Mouse (Mus musculus): ENCODE data around the gene Sgsm3. TPM values are rescaled to one million over a fixed set of nuclear protein-coding genes. Genes with fewer than 3 reads are reported as not detected.

Gene Sgsm3
- total and polyA plus RNA-seq, 2 experiments from 2014 or later = 7.8 to 35.6 TPM

GRCm38 (mm10) chr15:80983264-80983663, 5.7 kb downstream of the Sgsm3 start:
- Histone ChIP-seq H3K9me3 (replicated peaks; ENCODE audit: control insufficient read depth, low read length) (no peaks in the 10 kb centered on the region), H3K9ac (replicated peaks; ENCODE audit: low read depth, low read length) (no peak overlapping the region), H3K27ac (ENCODE audit: low read depth) (no peak overlapping the region), H3K4me2 (ENCODE audit: low read depth, low read length) (no peak overlapping the region), H3K27me3 (ENCODE audit: control insufficient read depth, insufficient read depth, low read length) (no peaks in the 10 kb centered on the region), H3K4me3 (ENCODE audit: low read depth, low read length) (no peak overlapping the region), H3K36me3 (replicated peaks; ENCODE audit: control insufficient read depth, insufficient read depth, low read length) (no peaks in the 10 kb centered on the region), H3K4me1 (ENCODE audit: control insufficient read depth, insufficient read depth) (0 out of 2 replicates have a peak, but pooled peaks cover 4% of the 10 kb centered on the region)
- WGBS = 79% methylated on average over 2 of the region's 2 CpGs
- TF ChIP-seq CTCF (IDR thresholded peaks at IDR 0.05; ENCODE audit: low read depth) (no peak), EP300 (IDR thresholded peaks at IDR 0.05; ENCODE audit: low read depth) (no peak)
- ATAC-seq (ENCODE audit: insufficient read depth, low read depth) = no peak
- no peak for DNase-seq (ENCODE audit: low spot score)

- TF ChIP-seq CTCF (IDR thresholded peaks at IDR 0.05; ENCODE audit: low read depth) (no peak), EP300 (IDR thresholded peaks at IDR 0.05; ENCODE audit: low read depth) (no peak)
- Histone ChIP-seq H3K4me1 (ENCODE audit: control insufficient read depth, insufficient read depth) (no peaks in the 10 kb centered on the region), H3K27ac (ENCODE audit: low read depth) (no peak overlapping the region), H3K9me3 (replicated peaks; ENCODE audit: control insufficient read depth, low read length) (no peaks in the 10 kb centered on the region), H3K4me3 (ENCODE audit: low read depth, low read length) (no peak overlapping the region), H3K9ac (replicated peaks; ENCODE audit: low read depth, low read length) (no peak overlapping the region), H3K4me2 (ENCODE audit: low read depth, low read length) (no peak overlapping the region), H3K27me3 (ENCODE audit: control insufficient read depth, insufficient read depth, low read length) (no peaks in the 10 kb centered on the region), H3K36me3 (replicated peaks; ENCODE audit: control insufficient read depth, insufficient read depth, low read length) (no peaks in the 10 kb centered on the region)
- ATAC-seq (ENCODE audit: insufficient read depth, low read depth) = no peak
- DNase-seq (ENCODE audit: low spot score) = no peak
- WGBS = 13% methylated on average over 1 of the region's 1 CpGs
Measured at GRCm38 (mm10) chr15:80988331-80988730, 10.8 kb downstream of the Sgsm3 start.

- H3K36me3 ChIP-seq (replicated peaks; ENCODE audit: control insufficient read depth, insufficient read depth, low read length) = no peaks in the 10 kb centered on the region
- ATAC-seq (ENCODE audit: insufficient read depth, low read depth) = no peak
Measured at GRCm38 (mm10) chr15:80989712-80990111, 12.1 kb downstream of the Sgsm3 start.

GRCm38 (mm10) chr15:80994959-80995358, 17.4 kb downstream of the Sgsm3 start:
- no peak overlapping the region for H3K9ac ChIP-seq (replicated peaks; ENCODE audit: low read depth, low read length)
- H3K27ac ChIP-seq (ENCODE audit: low read depth) = no peak overlapping the region
- no peaks in the 10 kb centered on the region for H3K36me3 ChIP-seq (replicated peaks; ENCODE audit: control insufficient read depth, insufficient read depth, low read length)
- H3K4me3 ChIP-seq (ENCODE audit: low read depth, low read length) = no peak overlapping the region
- TF ChIP-seq CTCF (IDR thresholded peaks at IDR 0.05; ENCODE audit: low read depth) = no peak
- no peak for TF ChIP-seq EP300 (IDR thresholded peaks at IDR 0.05; ENCODE audit: low read depth)
- no peaks in the 10 kb centered on the region for H3K9me3 ChIP-seq (replicated peaks; ENCODE audit: control insufficient read depth, low read length)
- H3K4me2 ChIP-seq (ENCODE audit: low read depth, low read length) = no peak overlapping the region
- 86% methylated on average over 5 of the region's 5 CpGs for WGBS
- no peaks in the 10 kb centered on the region for H3K27me3 ChIP-seq (ENCODE audit: control insufficient read depth, insufficient read depth, low read length)
- no peaks in the 10 kb centered on the region for H3K4me1 ChIP-seq (ENCODE audit: control insufficient read depth, insufficient read depth)
- ATAC-seq (ENCODE audit: insufficient read depth, low read depth) (no peak), DNase-seq (ENCODE audit: low spot score) (no peak)

More at GRCm38 (mm10) chr15:80989712-80990111, 12.1 kb downstream of the Sgsm3 start:
- Histone ChIP-seq H3K27me3 (ENCODE audit: control insufficient read depth, insufficient read depth, low read length) (no peaks in the 10 kb centered on the region), H3K9me3 (replicated peaks; ENCODE audit: control insufficient read depth, low read length) (no peaks in the 10 kb centered on the region), H3K4me2 (ENCODE audit: low read depth, low read length) (no peak overlapping the region), H3K4me3 (ENCODE audit: low read depth, low read length) (no peak overlapping the region), H3K27ac (ENCODE audit: low read depth) (no peak overlapping the region), H3K4me1 (ENCODE audit: control insufficient read depth, insufficient read depth) (no peaks in the 10 kb centered on the region), H3K9ac (replicated peaks; ENCODE audit: low read depth, low read length) (no peak overlapping the region)
- 62% methylated on average over 3 of the region's 3 CpGs for WGBS
- no peak for TF ChIP-seq EP300 (IDR thresholded peaks at IDR 0.05; ENCODE audit: low read depth)
- no peak for TF ChIP-seq CTCF (IDR thresholded peaks at IDR 0.05; ENCODE audit: low read depth)
- no peak for DNase-seq (ENCODE audit: low spot score)

GRCm38 (mm10) chr15:80996090-80996835, 18.7 kb downstream of the Sgsm3 start:
- ATAC-seq (ENCODE audit: insufficient read depth, low read depth) (no peak), DNase-seq (ENCODE audit: low spot score) (no peak)
- WGBS = 92% methylated on average over 6 of the region's 6 CpGs
- TF ChIP-seq EP300 (IDR thresholded peaks at IDR 0.05; ENCODE audit: low read depth) (no peak), CTCF (IDR thresholded peaks at IDR 0.05; ENCODE audit: low read depth) (no peak)
- Histone ChIP-seq H3K4me2 (ENCODE audit: low read depth, low read length) (no peak overlapping the region), H3K9me3 (replicated peaks; ENCODE audit: control insufficient read depth, low read length) (no peaks in the 10 kb centered on the region), H3K4me3 (ENCODE audit: low read depth, low read length) (no peak overlapping the region), H3K27me3 (ENCODE audit: control insufficient read depth, insufficient read depth, low read length) (no peaks in the 10 kb centered on the region), H3K4me1 (ENCODE audit: control insufficient read depth, insufficient read depth) (no peaks in the 10 kb centered on the region), H3K9ac (replicated peaks; ENCODE audit: low read depth, low read length) (no peak overlapping the region), H3K27ac (ENCODE audit: low read depth) (no peak overlapping the region), H3K36me3 (replicated peaks; ENCODE audit: control insufficient read depth, insufficient read depth, low read length) (no peaks in the 10 kb centered on the region)

GRCm38 (mm10) chr15:80997077-80997476, 19.5 kb downstream of the Sgsm3 start:
- H3K9ac ChIP-seq (replicated peaks; ENCODE audit: low read depth, low read length) = no peak overlapping the region
- H3K4me1 ChIP-seq (ENCODE audit: control insufficient read depth, insufficient read depth) = no peaks in the 10 kb centered on the region
- H3K9me3 ChIP-seq (replicated peaks; ENCODE audit: control insufficient read depth, low read length) = no peaks in the 10 kb centered on the region
- TF ChIP-seq EP300 (IDR thresholded peaks at IDR 0.05; ENCODE audit: low read depth) (no peak), CTCF (IDR thresholded peaks at IDR 0.05; ENCODE audit: low read depth) (no peak)
- no peaks in the 10 kb centered on the region for H3K36me3 ChIP-seq (replicated peaks; ENCODE audit: control insufficient read depth, insufficient read depth, low read length)
- no peak overlapping the region for H3K4me2 ChIP-seq (ENCODE audit: low read depth, low read length)
- no peak for DNase-seq (ENCODE audit: low spot score)
- no peaks in the 10 kb centered on the region for H3K27me3 ChIP-seq (ENCODE audit: control insufficient read depth, insufficient read depth, low read length)
- no peak overlapping the region for H3K27ac ChIP-seq (ENCODE audit: low read depth)
- WGBS = 53% methylated on average over 1 of the region's 1 CpGs
- no peak overlapping the region for H3K4me3 ChIP-seq (ENCODE audit: low read depth, low read length)
- ATAC-seq (ENCODE audit: insufficient read depth, low read depth) = no peak
